Mouse (Mus musculus): ENCODE data around the gene Kansl2.
A peak's percentile ranks its signal among the peaks of the same experiment; 100 is the strongest.
"Not testable (repeated sequence)": the region's sequence is repeated elsewhere in the genome, so short reads cannot be mapped to it uniquely, and the experiment has no call there.

The Kansl2 gene

GRCm38 (mm10) chr15:98536828-98537510, 2.9 kb upstream of the Kansl2 start:
- no peak for DNase-seq (ENCODE audit: low spot score in 2 of 2)

GRCm38 (mm10) chr15:98535921-98536320, 1.9 kb upstream of the Kansl2 start:
- no peak for DNase-seq (ENCODE audit: low spot score in 2 of 2)

GRCm38 (mm10) chr15:98533035-98533531, 981 bp downstream of the Kansl2 start:
- no peak for DNase-seq (ENCODE audit: low spot score in 2 of 2)

- no peak for DNase-seq (ENCODE audit: low spot score in 2 of 2)
Observed at GRCm38 (mm10) chr15:98532281-98532680, 1.8 kb downstream of the Kansl2 start.

GRCm38 (mm10) chr15:98528066-98528563, 5.9 kb downstream of the Kansl2 start:
- no peak for DNase-seq (ENCODE audit: low spot score in 2 of 2)

- DNase-seq (ENCODE audit: low spot score in 2 of 2), result no peak
Observed at GRCm38 (mm10) chr15:98527056-98527771, 6.8 kb downstream of the Kansl2 start.

GRCm38 (mm10) chr15:98526057-98526456, 8.0 kb downstream of the Kansl2 start:
- no peak for DNase-seq (ENCODE audit: low spot score in 2 of 2)

GRCm38 (mm10) chr15:98521245-98521644, 12.8 kb downstream of the Kansl2 start:
- no peak for DNase-seq (ENCODE audit: low spot score in 2 of 2)

- no peak for DNase-seq (ENCODE audit: low spot score in 2 of 2)
Observed at GRCm38 (mm10) chr15:98517380-98518355, 16.4 kb downstream of the Kansl2 start.

- not testable (repeated sequence) for DNase-seq (ENCODE audit: low spot score in 2 of 2)
Observed at GRCm38 (mm10) chr15:98514845-98515244, 19.2 kb downstream of the Kansl2 start.

GRCm38 (mm10) chr15:98514146-98514545, 19.9 kb downstream of the Kansl2 start:
- no peak for DNase-seq (ENCODE audit: low spot score in 2 of 2)

- not testable (repeated sequence) for DNase-seq (ENCODE audit: low spot score in 2 of 2)
Observed at GRCm38 (mm10) chr15:98513676-98514075, 20.4 kb downstream of the Kansl2 start.

- peak in 1 of 2 experiments; percentile 45 for DNase-seq (ENCODE audit: low spot score in 2 of 2)
Observed at GRCm38 (mm10) chr15:98512799-98513321, 21.2 kb downstream of the Kansl2 start.

GRCm38 (mm10) chr15:98512232-98512631, 21.8 kb downstream of the Kansl2 start:
- no peak for DNase-seq (ENCODE audit: low spot score in 2 of 2)

- no peak for DNase-seq (ENCODE audit: low spot score in 2 of 2)
Observed at GRCm38 (mm10) chr15:98511386-98511928, 22.6 kb downstream of the Kansl2 start.

- peak in 1 of 2 experiments; percentile 59 for DNase-seq (ENCODE audit: low spot score in 2 of 2)
Observed at GRCm38 (mm10) chr15:98510438-98511385, 23.4 kb downstream of the Kansl2 start.

GRCm38 (mm10) chr15:98509387-98509786, 24.7 kb downstream of the Kansl2 start:
- DNase-seq (ENCODE audit: low spot score in 2 of 2), result no peak

GRCm38 (mm10) chr15:98507321-98507720, 26.7 kb downstream of the Kansl2 start:
- no peak for DNase-seq (ENCODE audit: low spot score in 2 of 2)

- DNase-seq (ENCODE audit: low spot score in 2 of 2), result no peak
Observed at GRCm38 (mm10) chr15:98506253-98506957, 27.7 kb downstream of the Kansl2 start.
